Mouse (Mus musculus): ENCODE measurements at regions not wholly inside any gene's neighbourhood (a gene's known extent, or its start where the extent isn't known, plus 50 kb on each side); places are given as distances from the start of the nearest gene placed in this dataset.
A peak's percentile ranks its signal among the peaks of the same experiment; 100 is the strongest.
"Not testable (repeated sequence)": the region's sequence is repeated elsewhere in the genome, so short reads cannot be mapped to it uniquely, and the experiment has no call there.

DNA sequence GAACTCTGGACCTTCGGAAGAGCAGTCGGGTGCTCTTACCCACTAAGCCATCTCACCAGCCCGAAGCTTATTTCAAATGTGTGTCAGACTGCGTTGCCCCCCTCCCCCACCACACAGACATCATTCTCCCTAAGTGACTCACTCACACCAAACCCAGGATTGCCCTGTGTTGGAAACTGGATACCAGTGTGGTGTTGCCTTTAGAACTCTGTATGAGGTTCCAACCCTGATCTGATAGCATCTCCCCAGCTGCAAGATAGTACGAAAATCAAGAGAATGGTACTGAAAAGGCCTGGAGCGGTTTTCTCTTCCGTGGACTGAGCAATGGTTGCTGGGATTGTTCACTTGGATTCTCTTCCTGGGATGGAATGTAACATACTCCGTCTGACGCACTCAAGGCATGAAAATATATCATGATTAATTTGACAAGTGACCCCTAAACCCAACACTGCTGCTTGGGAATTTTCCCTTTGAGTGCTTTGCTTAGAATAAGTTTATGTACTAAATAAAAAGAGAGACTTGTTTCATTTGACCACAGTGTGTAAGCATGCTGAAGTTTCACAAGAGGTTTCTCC lies 63.0 kb downstream of the Hand2 start:
- DNase-seq (ENCODE audit: low spot score): no peak

DNA sequence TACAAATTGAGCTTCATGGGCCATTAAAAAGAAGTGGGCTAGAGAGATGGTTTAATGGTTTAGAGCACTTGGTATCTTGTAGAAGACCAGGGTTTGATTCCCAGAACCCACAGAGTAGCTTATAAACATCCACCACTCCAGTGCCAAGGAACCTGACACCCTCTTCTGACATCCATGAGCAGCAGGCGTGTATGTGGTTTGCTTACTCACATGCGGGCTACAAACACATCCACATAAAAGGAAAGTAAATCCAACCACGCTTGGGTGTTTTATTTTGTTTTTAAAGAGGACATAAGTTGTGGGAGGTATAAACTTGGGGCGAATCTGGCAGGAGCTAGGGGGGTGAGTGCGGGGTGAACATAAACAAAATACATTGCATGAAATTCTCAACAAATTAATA lies 66.8 kb downstream of the Hand2 start:
- DNase-seq (ENCODE audit: low spot score): no peak

DNA sequence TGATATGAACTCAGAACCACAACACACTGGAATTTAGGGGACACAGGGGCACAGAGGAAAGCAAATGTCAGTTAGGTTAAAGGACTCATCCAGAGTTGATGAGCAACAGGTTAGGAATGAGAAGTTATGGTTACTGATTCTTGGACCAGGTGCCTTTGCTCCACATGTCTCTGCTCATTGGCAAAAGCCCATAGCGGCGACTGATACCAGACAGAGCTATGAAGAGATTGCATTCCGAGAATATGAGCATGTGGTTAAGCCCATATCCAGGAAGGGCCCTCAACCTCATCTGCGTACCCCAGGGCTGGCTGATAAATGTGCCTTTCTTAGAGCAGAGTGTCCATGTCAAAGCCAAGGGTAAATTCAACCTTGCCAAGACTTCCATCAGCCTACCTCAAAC lies 67.1 kb upstream of the Scrg1 start:
- peak; percentile 15 for DNase-seq (ENCODE audit: low spot score)

DNA sequence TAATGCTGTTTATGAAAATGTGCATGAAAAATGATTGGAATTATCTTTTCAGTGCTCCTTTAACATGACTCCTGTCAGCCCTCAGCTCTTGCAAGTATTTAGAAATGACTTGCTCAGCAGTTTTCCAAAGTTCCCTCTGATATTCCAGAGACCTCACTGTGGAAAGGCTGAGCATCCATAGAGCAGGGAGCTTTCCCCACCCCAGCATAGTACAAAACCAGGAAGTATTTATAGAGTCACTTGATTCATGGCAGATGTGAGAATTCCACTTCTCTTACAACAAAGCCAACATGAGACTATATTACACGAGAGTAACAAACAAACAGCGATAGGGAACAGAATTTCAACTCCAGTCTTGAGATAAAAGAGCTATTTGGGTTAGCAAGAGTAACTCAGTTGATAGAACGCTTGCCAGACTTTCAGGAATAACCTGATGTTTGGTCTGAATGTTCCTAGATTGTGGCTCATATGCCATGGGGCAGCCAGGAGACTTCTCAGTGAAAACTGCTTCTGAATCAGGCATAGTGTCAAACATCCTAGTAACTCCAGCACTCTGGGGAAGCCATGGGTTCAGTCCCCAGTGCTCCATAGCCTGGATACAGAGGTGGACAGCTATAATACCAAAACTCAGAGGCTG lies 57.6 kb upstream of the Scrg1 start:
- DNase-seq (ENCODE audit: low spot score): peak; percentile 19

DNA sequence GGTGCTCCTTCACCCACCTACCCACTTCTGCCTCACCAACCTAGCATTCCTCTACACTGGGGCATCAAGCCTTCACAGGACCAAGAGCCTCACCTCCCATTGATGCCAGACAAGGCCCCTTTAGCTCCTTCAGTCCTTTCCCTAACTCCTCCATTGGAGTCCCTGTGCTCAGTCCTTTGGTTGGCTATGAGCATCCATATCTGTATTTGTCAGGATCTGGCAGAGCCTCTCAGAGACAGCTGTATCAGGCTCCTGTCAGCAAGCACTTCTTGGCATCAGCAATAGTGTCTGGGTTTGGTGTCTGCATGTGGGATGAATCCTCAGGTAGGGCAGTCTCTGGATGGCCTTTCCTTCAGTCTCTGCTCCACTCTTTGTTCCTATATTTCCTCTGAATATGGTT lies 55.6 kb upstream of the Scrg1 start:
- not testable (repeated sequence) for DNase-seq (ENCODE audit: low spot score)

DNA sequence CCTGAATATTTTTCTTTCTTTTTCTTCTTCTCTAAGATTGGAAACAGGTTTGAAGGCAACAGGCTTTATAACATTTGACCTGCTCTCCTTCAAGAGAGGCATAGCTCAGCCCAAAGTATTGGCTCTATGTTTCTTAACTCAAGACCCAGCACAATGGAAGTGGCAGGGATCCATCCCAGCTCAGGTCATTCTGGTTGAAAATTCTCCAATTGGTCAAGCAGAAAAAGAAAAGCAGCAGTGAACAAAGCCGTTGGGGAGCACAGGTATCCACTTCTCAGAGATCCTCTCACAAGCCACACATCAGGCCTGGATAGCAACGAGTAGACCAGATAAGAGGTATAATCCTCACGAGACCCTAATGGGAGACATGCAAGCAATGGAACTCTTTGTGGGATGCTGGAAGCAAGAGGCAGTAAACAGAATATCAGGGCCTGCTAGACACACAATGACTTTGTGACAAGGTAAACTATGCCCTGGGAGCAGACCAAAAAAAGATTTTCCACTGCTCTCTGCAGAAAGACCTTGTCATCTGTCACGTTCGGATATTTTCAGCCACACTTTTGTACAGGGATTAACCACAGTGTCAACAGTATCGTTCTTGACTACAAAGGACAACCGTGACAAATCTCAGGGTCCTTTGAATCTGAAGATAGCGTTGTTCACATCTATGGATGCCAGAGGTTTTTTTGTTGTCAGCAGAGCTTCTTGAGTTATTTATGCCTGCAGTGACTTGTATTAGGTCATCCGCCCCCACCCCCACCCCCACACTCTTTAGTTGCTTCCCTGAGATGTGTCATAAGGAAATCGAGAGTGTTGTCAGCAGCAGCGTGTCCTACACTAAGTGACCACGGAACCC lies 54.7 kb upstream of the Scrg1 start:
- peak; percentile 36 for DNase-seq (ENCODE audit: low spot score)

DNA sequence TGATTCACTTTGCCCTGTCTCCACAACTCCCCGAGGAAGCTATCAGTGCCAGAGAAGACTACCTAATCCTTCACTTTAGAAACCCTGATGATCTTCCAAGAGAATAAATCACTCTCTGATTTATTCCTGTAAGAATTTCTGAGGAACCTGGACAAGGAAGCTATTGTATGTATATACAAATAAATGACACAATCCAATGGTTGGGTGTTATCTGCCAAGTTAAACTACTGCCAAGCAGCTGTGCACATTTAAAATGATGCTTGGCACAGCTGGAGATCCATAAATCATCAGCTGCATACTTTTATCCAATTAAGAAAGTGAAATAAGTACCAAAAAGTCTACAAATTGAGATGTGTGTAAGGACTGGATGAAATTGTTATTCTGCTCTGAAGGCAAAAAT lies 54.1 kb upstream of the Scrg1 start:
- DNase-seq (ENCODE audit: low spot score): no peak

DNA sequence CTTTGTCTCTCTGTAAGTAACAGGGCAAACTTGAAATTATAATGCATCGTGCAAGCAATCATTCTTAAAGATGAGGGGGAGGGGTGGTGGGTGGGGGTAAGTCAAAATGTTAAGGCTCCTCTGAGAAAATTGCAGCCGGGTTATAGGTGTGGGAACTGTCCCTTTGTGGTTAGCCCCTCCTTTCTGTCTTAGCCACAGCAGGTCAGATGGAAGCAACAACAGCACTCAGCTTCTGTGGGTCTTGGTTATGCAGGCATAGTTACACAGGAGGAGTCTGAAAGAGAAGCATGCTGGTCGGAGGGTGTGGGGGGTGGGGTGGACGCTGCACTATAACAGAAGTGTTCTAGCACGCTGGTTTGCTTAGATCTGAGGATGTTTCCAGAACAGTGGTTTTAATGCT lies 53.5 kb upstream of the Scrg1 start:
- no peak for DNase-seq (ENCODE audit: low spot score)

DNA sequence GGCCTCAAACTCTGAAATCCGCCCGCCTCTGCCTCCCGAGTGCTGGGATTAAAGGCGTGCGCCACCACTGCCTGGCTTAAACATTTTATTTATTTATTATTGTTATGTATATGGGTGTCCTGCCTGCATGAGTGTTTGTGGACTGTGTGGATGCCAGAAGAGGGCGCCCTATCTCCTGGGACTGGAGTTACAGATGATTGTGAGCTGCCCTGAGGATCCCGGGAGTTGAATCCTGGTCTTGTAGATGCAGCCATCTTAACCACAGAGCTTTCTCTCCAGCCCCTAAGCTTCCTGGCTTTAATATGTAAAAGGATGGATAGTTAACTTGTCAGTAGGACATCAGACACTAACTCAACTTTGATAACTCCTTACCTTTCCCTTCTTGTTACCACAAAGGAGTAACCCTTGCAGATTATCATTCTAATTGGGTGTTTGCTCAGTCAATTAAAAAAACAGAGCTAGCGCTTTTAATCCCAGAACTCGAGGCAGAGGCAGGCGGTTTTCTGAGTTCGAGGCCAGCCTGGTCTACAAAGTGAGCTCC lies 52.0 kb upstream of the Scrg1 start:
- no peak for DNase-seq (ENCODE audit: low spot score)

DNA sequence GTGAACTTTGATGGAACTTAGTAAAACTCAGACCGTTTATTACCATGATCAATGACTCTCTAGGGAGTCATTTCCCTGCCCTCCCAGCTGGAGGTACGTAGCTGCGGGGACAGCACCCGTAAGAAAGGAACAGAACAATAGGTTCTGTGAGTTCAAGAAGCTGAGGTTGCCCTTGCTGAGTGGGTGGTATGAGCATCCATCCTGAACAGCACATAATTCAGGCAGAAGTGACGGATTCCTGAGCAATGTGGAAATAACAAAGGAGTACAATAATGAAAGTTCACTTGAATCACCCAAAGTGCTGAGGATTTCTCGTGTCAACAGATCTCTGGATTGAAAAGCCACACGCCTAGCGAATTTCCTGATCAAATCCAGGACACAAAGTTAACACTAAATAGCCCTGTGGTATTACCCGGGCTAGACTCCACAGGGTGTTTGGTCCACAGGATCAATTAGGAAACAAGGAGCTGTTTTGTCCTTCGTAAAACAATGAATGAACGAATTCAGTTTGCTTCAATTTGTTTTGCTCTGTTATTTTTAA lies 50.4 kb upstream of the Scrg1 start:
- DNase-seq (ENCODE audit: low spot score): no peak

Data from heart, adult 8-10 months (tissue).